Mouse (Mus musculus) MEL (cell line): ENCODE data around the gene Pla2g1b. TPM values are rescaled to one million over a fixed set of nuclear protein-coding genes. Genes with fewer than 3 reads are reported as not detected.

ENCODE experiments used
- DNase-seq: peaks from one replicate; pipeline ENCODE4 v3.0.0; 2011; ENCODE audit warnings: low read depth, low spot score
- H3K27ac ChIP-seq: 2 replicates; pipeline ENCODE4 v1.5.1; 2012; ENCODE audit warnings: low read depth, mild to moderate bottlenecking, control low read depth, low read length, moderate library complexity; ENCODE audit not compliant: control insufficient read depth
- H3K27me3 ChIP-seq, 2 experiments: fragments of 150-350 bp in 1 of 2; sonication (generic) in 1 of 2; 2 replicates each; pipeline ENCODE4 v1.6.1; 2012; ENCODE audit warnings: low read length in 2 of 2, mild to moderate bottlenecking in 2 of 2, improper control_type of control experiment in 1 of 2, moderate library complexity in 1 of 2; ENCODE audit not compliant: insufficient read depth in 2 of 2, control insufficient read depth in 1 of 2
- H3K36me3 ChIP-seq, 2 experiments: 2 replicates each; pipeline ENCODE4 v1.6.1; 2012 to 2014; ENCODE audit warnings: low read length in 2 of 2, improper control_type of control experiment in 1 of 2, inconsistent platforms in 1 of 2, mild to moderate bottlenecking in 1 of 2; ENCODE audit not compliant: insufficient read depth in 2 of 2, control insufficient read depth in 1 of 2
- H3K4me1 ChIP-seq, 2 experiments: fragments of 150-350 bp in 1 of 2; sonication (generic) in 1 of 2; 2 replicates each; pipeline ENCODE4 v1.6.1; 2012; ENCODE audit warnings: low read length in 2 of 2, improper control_type of control experiment in 1 of 2, mild to moderate bottlenecking in 1 of 2; ENCODE audit not compliant: insufficient read depth in 2 of 2, control insufficient read depth in 1 of 2
- H3K4me3 ChIP-seq, 2 experiments: fragments of 150-350 bp in 1 of 2; sonication (generic) in 1 of 2; 2 replicates each; pipeline ENCODE4 v1.5.1; 2012; ENCODE audit warnings: low read depth in 2 of 2, low read length in 2 of 2, mild to moderate bottlenecking in 2 of 2, moderate library complexity in 2 of 2, control low read depth in 1 of 2, improper control_type of control experiment in 1 of 2; ENCODE audit not compliant: control insufficient read depth in 1 of 2, insufficient read depth in 1 of 2
- H3K79me2 ChIP-seq: 2 replicates; pipeline ENCODE4 v1.6.1; 2012; ENCODE audit warnings: mild to moderate bottlenecking, low read length, moderate library complexity; ENCODE audit not compliant: control insufficient read depth, poor library complexity, insufficient read depth
- H3K9ac ChIP-seq: 2 replicates; pipeline ENCODE4 v1.6.1; 2012; ENCODE audit warnings: low read depth, mild to moderate bottlenecking, control low read depth, low read length, moderate library complexity; ENCODE audit not compliant: control insufficient read depth, poor library complexity, severe bottlenecking
- H3K9me3 ChIP-seq: fragments of 150-350 bp; sonication (generic); replicated peaks from 2 replicates; pipeline ENCODE4 v1.6.1; 2012; ENCODE audit warnings: mild to moderate bottlenecking, low read length, improper control_type of control experiment, moderate library complexity; ENCODE audit not compliant: insufficient read depth
- BHLHE40 ChIP-seq: IDR thresholded peaks from 2 replicates; pipeline ENCODE4 v1.6.1; 2012; ENCODE audit warnings: low read depth, mild to moderate bottlenecking, inconsistent platforms, low read length, improper control_type of control experiment, borderline replicate concordance
- CTCF ChIP-seq, 3 experiments: IDR thresholded peaks in 2 of 3; conservative IDR thresholded peaks in 1 of 3; 2 replicates each; pipeline ENCODE4 v1.5.1; 2011 to 2012; ENCODE audit warnings: low read length in 3 of 3, low read depth in 2 of 3, mild to moderate bottlenecking in 2 of 3, improper control_type of control experiment in 1 of 3, inconsistent platforms in 1 of 3, mixed read lengths in 1 of 3, moderate library complexity in 1 of 3; ENCODE audit not compliant: control insufficient read depth in 1 of 3, insufficient read depth in 1 of 3, poor library complexity in 1 of 3, severe bottlenecking in 1 of 3
- ELF1 ChIP-seq: IDR thresholded peaks from 2 replicates; pipeline ENCODE4 v1.6.1; 2014; ENCODE audit warnings: low read depth, mild to moderate bottlenecking, inconsistent platforms, low read length, improper control_type of control experiment, moderate library complexity
- ETS1 ChIP-seq: IDR thresholded peaks from 2 replicates; pipeline ENCODE4 v1.6.1; 2012; ENCODE audit warnings: low read depth, mild to moderate bottlenecking, inconsistent platforms, low read length, improper control_type of control experiment, moderate library complexity
- HCFC1 ChIP-seq: IDR thresholded peaks from 2 replicates; pipeline ENCODE4 v1.6.1; 2012; ENCODE audit warnings: low read depth, mild to moderate bottlenecking, inconsistent platforms, low read length, improper control_type of control experiment, moderate library complexity
- JUND ChIP-seq: IDR thresholded peaks from 2 replicates; pipeline ENCODE4 v1.6.1; 2011; ENCODE audit warnings: low read depth, mild to moderate bottlenecking, improper control_type of control experiment, low read length
- MAX ChIP-seq: IDR thresholded peaks from 2 replicates; pipeline ENCODE4 v1.6.1; 2011; ENCODE audit warnings: low read length, improper control_type of control experiment
- MEF2A ChIP-seq: IDR thresholded peaks from 2 replicates; pipeline ENCODE4 v1.6.1; 2014; ENCODE audit warnings: low read depth, mild to moderate bottlenecking, inconsistent platforms, low read length, improper control_type of control experiment; ENCODE audit not compliant: poor library complexity, insufficient replicate concordance, severe bottlenecking; ENCODE audit errors: extremely low read depth
- MXI1 ChIP-seq: IDR thresholded peaks from 2 replicates; pipeline ENCODE4 v1.6.1; 2011; ENCODE audit warnings: mild to moderate bottlenecking, low read depth, low read length, improper control_type of control experiment
- MYB ChIP-seq: IDR thresholded peaks from 2 replicates; pipeline ENCODE4 v1.6.1; 2011; ENCODE audit warnings: mild to moderate bottlenecking, low read depth, low read length, improper control_type of control experiment
- MYC ChIP-seq: IDR thresholded peaks from 2 replicates; pipeline ENCODE4 v1.6.1; 2011; ENCODE audit warnings: low read depth, mild to moderate bottlenecking, low read length, improper control_type of control experiment, moderate library complexity
- NELFE ChIP-seq: IDR thresholded peaks from 2 replicates; pipeline ENCODE4 v1.6.1; 2011; ENCODE audit warnings: low read depth, low read length, improper control_type of control experiment
- NRF1 ChIP-seq: IDR thresholded peaks from 2 replicates; pipeline ENCODE4 v1.6.1; 2014; ENCODE audit warnings: low read depth, mild to moderate bottlenecking, inconsistent platforms, low read length, improper control_type of control experiment, moderate library complexity; ENCODE audit not compliant: poor library complexity, insufficient read depth, severe bottlenecking
- POLR2AphosphoS5 ChIP-seq: IDR thresholded peaks from 2 replicates; pipeline ENCODE4 v1.6.1; 2012; ENCODE audit warnings: low read depth, borderline replicate concordance, mild to moderate bottlenecking, inconsistent platforms, low read length, moderate library complexity, mixed read lengths
- RCOR1 ChIP-seq: IDR thresholded peaks from 2 replicates; pipeline ENCODE4 v1.6.1; 2012; ENCODE audit warnings: low read depth, mild to moderate bottlenecking, inconsistent platforms, low read length, improper control_type of control experiment
- SIN3A ChIP-seq: IDR thresholded peaks from 2 replicates; pipeline ENCODE4 v1.6.1; 2012; ENCODE audit warnings: low read length, improper control_type of control experiment, inconsistent platforms
- SMC3 ChIP-seq: IDR thresholded peaks from 2 replicates; pipeline ENCODE4 v1.6.1; 2011; ENCODE audit warnings: low read depth, low read length, improper control_type of control experiment
- TBP ChIP-seq: IDR thresholded peaks from 2 replicates; pipeline ENCODE4 v1.8.0; 2011; ENCODE audit warnings: low read depth, low read length, improper control_type of control experiment
- USF1 ChIP-seq: IDR thresholded peaks from 2 replicates; pipeline ENCODE4 v1.6.1; 2014; ENCODE audit warnings: low read depth, mild to moderate bottlenecking, inconsistent platforms, low read length, improper control_type of control experiment, moderate library complexity
- USF2 ChIP-seq, 2 experiments: IDR thresholded peaks; 2 replicates each; pipeline ENCODE4 v1.6.1; 2011 to 2012; ENCODE audit warnings: improper control_type of control experiment in 2 of 2, low read length in 2 of 2, borderline replicate concordance in 1 of 2, inconsistent platforms in 1 of 2, low read depth in 1 of 2, mild to moderate bottlenecking in 1 of 2; ENCODE audit not compliant: insufficient read depth in 1 of 2
- ZC3H11A ChIP-seq: IDR thresholded peaks from 2 replicates; pipeline ENCODE4 v1.6.1; 2012; ENCODE audit warnings: low read depth, mild to moderate bottlenecking, inconsistent platforms, low read length, improper control_type of control experiment
- ZKSCAN1 ChIP-seq: IDR thresholded peaks from 2 replicates; pipeline ENCODE4 v1.6.1; 2012; ENCODE audit warnings: low read depth, mild to moderate bottlenecking, inconsistent platforms, low read length, improper control_type of control experiment, moderate library complexity
- ZMIZ1 ChIP-seq: IDR thresholded peaks from 2 replicates; pipeline ENCODE4 v1.6.1; 2012; ENCODE audit warnings: low read depth, mild to moderate bottlenecking, inconsistent platforms, low read length, improper control_type of control experiment, moderate library complexity
- ZNF384 ChIP-seq: IDR thresholded peaks from 2 replicates; pipeline ENCODE4 v1.6.1; 2012; ENCODE audit warnings: low read depth, mild to moderate bottlenecking, inconsistent platforms, low read length, improper control_type of control experiment
- polyA plus RNA-seq, 2 experiments: library from polyadenylated mRNA; stranded (reverse) in 1 of 2; unstranded in 1 of 2; fragments of >175 nt in 1 of 2; fragments of >200 nt in 1 of 2; gene quantifications; 2 replicates each; pipeline versions ENCODE4 v1.2.1 to v1.2.4; 2012; ENCODE audit warnings: low replicate concordance in 2 of 2, low read depth in 1 of 2; ENCODE audit not compliant: insufficient read length in 2 of 2, insufficient read depth in 1 of 2, missing spikeins in 1 of 2
- total RNA-seq: library from RNA; depleted of rRNA; stranded (reverse); fragments of 300-350 nt; gene quantifications from 2 replicates; pipeline ENCODE4 v1.2.3, GENCODE M21; 2012

The Pla2g1b gene
- total and polyA plus RNA-seq, 3 experiments, result 0.58 to 6.6 TPM; not detected in 1

DNA sequence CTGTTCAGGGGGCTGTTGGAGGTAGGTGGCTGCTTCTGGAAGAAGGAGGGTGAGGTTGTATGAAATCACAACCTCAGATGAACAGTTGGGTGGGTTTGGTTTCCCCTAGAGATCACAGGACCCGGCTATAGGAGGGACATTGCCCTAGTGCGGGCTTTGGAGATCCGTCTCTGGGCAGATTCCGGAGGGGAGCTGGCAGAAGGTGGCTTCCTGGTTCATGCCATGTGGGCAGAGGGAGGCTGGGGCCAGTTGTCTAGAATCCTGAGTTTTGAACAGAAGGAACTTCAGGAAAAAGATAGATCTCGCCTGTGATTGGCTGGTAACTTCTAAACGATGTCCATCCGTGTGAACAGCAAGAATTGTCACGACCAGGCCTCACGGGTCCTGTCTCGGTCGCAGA is 33.7 kb upstream of the Pla2g1b start:
- no peaks in the 10 kb centered on the region for H3K9me3 ChIP-seq
- TF ChIP-seq TBP (no peak), POLR2AphosphoS5 (no peak), SMC3 (no peak), ELF1 (no peak), ZKSCAN1 (no peak), MYB (no peak), USF1 (no peak), MYC (no peak), BHLHE40 (no peak), MEF2A (no peak), JUND (no peak), ETS1 (no peak)
- no peak overlapping the region for H3K27ac ChIP-seq
- H3K36me3 ChIP-seq, result peaks cover 0 to 8% of the 10 kb centered on the region in 2 experiments; a peak in 2 of 4 replicates
- no peaks in the 10 kb centered on the region for H3K27me3 ChIP-seq
- DNase-seq, result no peak
- H3K9ac ChIP-seq, result no peak overlapping the region
- H3K4me1 ChIP-seq, result peaks cover 8 to 11% of the 10 kb centered on the region in 2 experiments; a peak in 3 of 4 replicates
- H3K4me3 ChIP-seq, result no peak overlapping the region
- H3K79me2 ChIP-seq, result no peaks in the 10 kb centered on the region

DNA sequence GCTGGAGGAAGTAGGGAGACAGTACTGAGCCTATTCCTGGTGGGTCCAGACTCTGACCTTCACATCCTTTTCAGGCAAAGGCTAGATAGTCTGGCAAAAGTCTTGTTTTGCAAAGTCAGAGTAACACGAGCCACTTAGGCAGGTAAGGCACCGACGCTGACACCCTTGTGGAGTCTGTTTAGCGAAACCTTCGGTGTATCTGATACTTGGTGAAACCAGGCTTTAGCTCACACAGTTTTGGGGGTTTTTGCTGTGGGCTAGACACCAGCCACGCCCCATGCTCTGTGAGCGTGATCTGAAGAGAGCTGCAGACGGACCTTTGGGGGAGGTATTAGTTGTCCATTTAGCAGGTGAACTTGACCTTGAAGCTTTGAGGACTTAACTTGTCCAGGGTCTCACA is 32.9 kb upstream of the Pla2g1b start:
- Histone ChIP-seq H3K4me1 (peaks cover 8 to 11% of the 10 kb centered on the region in 2 experiments; a peak in 3 of 4 replicates), H3K4me3 (no peak overlapping the region), H3K27ac (no peak overlapping the region), H3K27me3 (no peaks in the 10 kb centered on the region), H3K9me3 (no peaks in the 10 kb centered on the region), H3K9ac (no peak overlapping the region), H3K79me2 (no peaks in the 10 kb centered on the region), H3K36me3 (peaks cover 0 to 8% of the 10 kb centered on the region in 2 experiments; a peak in 2 of 4 replicates)
- no peak for TF ChIP-seq NELFE
- no peak for DNase-seq

DNA sequence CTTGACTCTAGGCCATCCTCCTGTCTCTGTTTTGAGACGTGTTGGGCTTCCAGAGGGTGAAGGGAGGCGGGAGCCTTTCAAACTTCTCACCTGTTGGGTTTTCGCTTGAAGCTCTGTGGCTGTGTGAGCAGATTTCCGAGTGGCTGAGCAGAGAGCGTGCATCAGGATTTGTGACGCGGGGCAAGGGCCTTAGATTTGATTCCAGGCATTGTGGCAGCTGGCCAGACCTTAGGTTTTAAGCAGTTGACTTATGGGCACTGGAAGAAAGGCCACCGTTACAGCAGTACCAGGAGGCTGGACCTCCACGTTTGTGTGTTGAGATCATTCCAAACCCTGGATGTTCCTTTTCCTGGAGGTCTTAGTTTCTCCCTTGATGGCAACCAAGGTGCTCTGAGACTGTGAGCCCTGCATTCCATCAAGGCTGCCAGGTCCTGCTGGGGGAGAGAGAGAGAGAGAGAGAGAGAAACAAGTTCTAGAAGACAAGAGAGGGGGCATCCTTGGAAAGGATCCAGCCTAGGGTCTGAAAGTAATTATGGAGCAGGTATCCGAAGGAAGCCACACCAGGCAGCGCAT is 31.7 kb upstream of the Pla2g1b start:
- no peak overlapping the region for H3K27ac ChIP-seq
- no peaks in the 10 kb centered on the region for H3K27me3 ChIP-seq
- DNase-seq, result no peak
- H3K9ac ChIP-seq, result no peak overlapping the region
- peaks cover 8 to 11% of the 10 kb centered on the region in 2 experiments; a peak in 3 of 4 replicates for H3K4me1 ChIP-seq
- TF ChIP-seq MAX, result no peak
- no peak for TF ChIP-seq BHLHE40
- TF ChIP-seq RCOR1, result no peak
- TF ChIP-seq USF1, result no peak
- no peak for TF ChIP-seq MXI1
- TF ChIP-seq TBP, result no peak
- TF ChIP-seq NRF1, result no peak
- no peak for TF ChIP-seq NELFE
- no peak for TF ChIP-seq CTCF (IDR thresholded peaks at IDR 0.05 in 2 of 3, conservative IDR thresholded peaks at IDR 0.05 in 1 of 3; ENCODE audit: control insufficient read depth in 1 of 3, insufficient read depth in 1 of 3, low read depth in 2 of 3, low read length in 3 of 3, poor library complexity in 1 of 3, severe bottlenecking in 1 of 3)
- TF ChIP-seq ETS1, result no peak
- TF ChIP-seq SIN3A, result no peak
- TF ChIP-seq MYB, result no peak
- TF ChIP-seq ZMIZ1, result no peak
- no peak for TF ChIP-seq ZNF384
- no peak for TF ChIP-seq HCFC1
- TF ChIP-seq ZC3H11A, result no peak
- no peak for TF ChIP-seq USF2 (IDR thresholded peaks at IDR 0.05; ENCODE audit: borderline replicate concordance in 1 of 2, insufficient read depth in 1 of 2, low read depth in 1 of 2, low read length in 2 of 2)
- no peak overlapping the region for H3K4me3 ChIP-seq
- H3K9me3 ChIP-seq, result no peaks in the 10 kb centered on the region
- H3K36me3 ChIP-seq, result peaks cover 0 to 8% of the 10 kb centered on the region in 2 experiments; a peak in 2 of 4 replicates
- H3K79me2 ChIP-seq, result no peaks in the 10 kb centered on the region
